ENCODE assay signal across 8 mouse cellular contexts in genomic region chr9:20972141-20972992, GRCm38 (mm10). TPM values are rescaled to one million over a fixed set of nuclear protein-coding genes. Genes with fewer than 3 reads are reported as not detected.
A peak's percentile ranks its signal among the peaks of the same experiment; 100 is the strongest.
DNase-seq lines count a peak whose midpoint lies in the region; ATAC-seq and TF ChIP-seq lines count a peak whose summit lies in the region.

No protein-coding gene starts in this region.

- TF ChIP-seq CTCF in cortical plate, adult 2 months (IDR thresholded peaks at IDR 0.05; ENCODE audit: extremely low read depth, insufficient read depth, low read length): no peak
- no peak for TF ChIP-seq CTCF in small intestine, adult 2 months (IDR thresholded peaks at IDR 0.05; ENCODE audit: extremely low read depth, insufficient read length, insufficient replicate concordance, low read depth, low read length)

- DNase-seq in R1 (ENCODE audit: low read depth, low spot score): peak; percentile 57
- DNase-seq in gastrocnemius, adult 18-20 months (ENCODE audit: low spot score): peak; percentile 54
- DNase-seq in hindbrain, embryonic 14.5 days (ENCODE audit: low spot score): no peak
- peak; percentile 45 to 52 for DNase-seq in layer of hippocampus, postnatal 25 days (ENCODE audit: extremely low spot score in 1 of 2, low spot score in 1 of 2)
- peak; percentile 71 for DNase-seq in mesoderm, embryonic 11.5 days (ENCODE audit: low read depth, low spot score)
- DNase-seq in T-cell, adult 2 months (ENCODE audit: low spot score): no peak

- no peak overlapping the region for H3K4me3 ChIP-seq in cortical plate, adult 2 months (ENCODE audit: insufficient read depth, low read length)
- no peak overlapping the region for H3K4me3 ChIP-seq in hindbrain, embryonic 14.5 days (replicated peaks; ENCODE audit: low read length)
- H3K4me3 ChIP-seq in small intestine, adult 2 months (ENCODE audit: low read depth, low read length): peak overlapping the region; percentile 5; the same call in 1 of the 2 replicates

- peak overlapping the region; percentile 32 for H3K27ac ChIP-seq in cortical plate, adult 2 months (ENCODE audit: insufficient read depth, low read length)
- peak overlapping the region; percentile 6; the same call in 1 of the 2 replicates for H3K27ac ChIP-seq in hindbrain, embryonic 14.5 days
- H3K27ac ChIP-seq in small intestine, adult 2 months (ENCODE audit: insufficient read depth, low read depth, low read length): peak overlapping the region; percentile 51

- 0 out of 2 replicates have a peak overlapping the region, but pooled peaks have one; percentile 21 for H3K9ac ChIP-seq in hindbrain, embryonic 14.5 days

- peak overlapping the region; percentile 39 for H3K4me2 ChIP-seq in hindbrain, embryonic 14.5 days (replicated peaks)

- 37% methylated on average over 28 of the region's 28 CpGs for WGBS in hindbrain, embryonic 14.5 days
- 58% methylated on average over 28 of the region's 28 CpGs for WGBS in small intestine, adult 2 months

- no peaks in the 10 kb centered on the region for H3K9me3 ChIP-seq in hindbrain, embryonic 14.5 days (ENCODE audit: control insufficient read depth, low read length)

- peaks cover 9% of the 10 kb centered on the region; the same call in 1 of the 2 replicates for H3K36me3 ChIP-seq in hindbrain, embryonic 14.5 days (replicated peaks; ENCODE audit: control insufficient read depth, insufficient read depth)
- no peaks in the 10 kb centered on the region for H3K36me3 ChIP-seq in small intestine, adult 2 months (ENCODE audit: control insufficient read depth, insufficient read depth, low read length)

- no peaks in the 10 kb centered on the region for H3K27me3 ChIP-seq in hindbrain, embryonic 14.5 days (ENCODE audit: control insufficient read depth, insufficient read depth, low read length)
- H3K27me3 ChIP-seq in small intestine, adult 2 months (ENCODE audit: control insufficient read depth, insufficient read depth, low read length): no peaks in the 10 kb centered on the region

- 0 out of 2 replicates have a peak, but pooled peaks have one; percentile 7 for ATAC-seq in hindbrain, embryonic 14.5 days (ENCODE audit: low FRiP score)

- TF ChIP-seq POLR2A in cortical plate, adult 2 months (IDR thresholded peaks at IDR 0.05; ENCODE audit: extremely low read depth, insufficient read depth, low read length): no peak
- TF ChIP-seq POLR2A in small intestine, adult 2 months (IDR thresholded peaks at IDR 0.05; ENCODE audit: low read depth, low read length): no peak

- H3K4me1 ChIP-seq in cortical plate, adult 2 months (ENCODE audit: control insufficient read depth, insufficient read depth, low read length): no peaks in the 10 kb centered on the region
- peaks cover 22% of the 10 kb centered on the region; the same call in 1 of the 2 replicates for H3K4me1 ChIP-seq in hindbrain, embryonic 14.5 days (replicated peaks; ENCODE audit: control insufficient read depth, insufficient read depth, low read length)
- H3K4me1 ChIP-seq in small intestine, adult 2 months (ENCODE audit: control insufficient read depth, insufficient read depth, insufficient read length, low read length): peaks cover 10% of the 10 kb centered on the region

RNA-seq across cellular contexts. Expression of gene S1pr2, which starts 4.2 kb away (rescaled TPM):
- polyA plus RNA-seq in cortical plate, adult 2 months (2012; rRNA removed): 1.4 and 1.5 TPM in 2 replicates
- total RNA-seq in gastrocnemius, adult 18-20 months (2021): 1 to 10 TPM in 1 of 2 experiments, under 1 TPM in 1; 0.68 to 1.9 TPM
- polyA plus RNA-seq in hindbrain, embryonic 14.5 days (2014; fragmentation: Nextera tagmentation; extraction: Ambion mirVana): 8.6 and 8.8 TPM in 2 replicates
- 1 to 10 TPM; 2.5 to 3.6 TPM for total RNA-seq in layer of hippocampus, postnatal 25 days (2021)
- 2.5 and 2.9 TPM in 2 replicates for polyA plus RNA-seq in small intestine, adult 2 months (2012; rRNA removed)

RNA-seq across cellular contexts. Expression of gene Dnmt1, which starts 12.7 kb away (rescaled TPM):
- polyA plus RNA-seq in cortical plate, adult 2 months (2012; rRNA removed): 31.7 and 31.9 TPM in 2 replicates
- total RNA-seq in gastrocnemius, adult 18-20 months (2021): 1 to 10 TPM; 6.0 to 6.7 TPM
- polyA plus RNA-seq in hindbrain, embryonic 14.5 days (2014; fragmentation: Nextera tagmentation; extraction: Ambion mirVana): 37.8 and 41.1 TPM in 2 replicates
- 10 to 100 TPM; 34.6 to 36.3 TPM for total RNA-seq in layer of hippocampus, postnatal 25 days (2021)
- polyA plus RNA-seq in small intestine, adult 2 months (2012; rRNA removed): 10.4 and 21.7 TPM in 2 replicates

RNA-seq across cellular contexts. Expression of gene Mrpl4, which starts 30.2 kb away (rescaled TPM):
- polyA plus RNA-seq in cortical plate, adult 2 months (2012; rRNA removed): 108 and 109 TPM in 2 replicates
- total RNA-seq in gastrocnemius, adult 18-20 months (2021): 10 to 100 TPM; 57.9 to 58.8 TPM
- 97.3 and 102 TPM in 2 replicates for polyA plus RNA-seq in hindbrain, embryonic 14.5 days (2014; fragmentation: Nextera tagmentation; extraction: Ambion mirVana)
- total RNA-seq in layer of hippocampus, postnatal 25 days (2021): 10 to 100 TPM; 60.1 to 62.4 TPM
- 81.8 and 143 TPM in 2 replicates for polyA plus RNA-seq in small intestine, adult 2 months (2012; rRNA removed)

RNA-seq across cellular contexts. Expression of gene Icam1, which starts 43.4 kb away (rescaled TPM):
- 2.8 and 3.6 TPM in 2 replicates for polyA plus RNA-seq in cortical plate, adult 2 months (2012; rRNA removed)
- total RNA-seq in gastrocnemius, adult 18-20 months (2021): 1 to 10 TPM; 1.6 to 3.0 TPM
- polyA plus RNA-seq in hindbrain, embryonic 14.5 days (2014; fragmentation: Nextera tagmentation; extraction: Ambion mirVana): 3.6 and 3.8 TPM in 2 replicates
- total RNA-seq in layer of hippocampus, postnatal 25 days (2021): 1 to 10 TPM; 2.1 to 2.7 TPM
- polyA plus RNA-seq in small intestine, adult 2 months (2012; rRNA removed): 6.8 and 9.4 TPM in 2 replicates

RNA-seq across cellular contexts. Expression of gene Icam4, which starts 56.8 kb away (rescaled TPM):
- polyA plus RNA-seq in cortical plate, adult 2 months (2012; rRNA removed): 1.7 and 2.3 TPM in 2 replicates
- total RNA-seq in gastrocnemius, adult 18-20 months (2021): 1 to 10 TPM; 1.4 to 2.8 TPM
- polyA plus RNA-seq in hindbrain, embryonic 14.5 days (2014; fragmentation: Nextera tagmentation; extraction: Ambion mirVana): 0.31 TPM in 1 of 2 replicates, not detected in the other
- under 1 TPM; 0.84 to 0.87 TPM for total RNA-seq in layer of hippocampus, postnatal 25 days (2021)
- polyA plus RNA-seq in small intestine, adult 2 months (2012; rRNA removed): 0.32 and 0.37 TPM in 2 replicates

Comparison
In these comparisons a context has a peak if more than half of its experiments do, and no peak if none do; other contexts are left out.
1. DNase-seq: peak in R1 (single experiment), gastrocnemius, adult 18-20 months (single experiment), layer of hippocampus, postnatal 25 days (2 of 2) and mesoderm, embryonic 11.5 days (single experiment); none in hindbrain, embryonic 14.5 days (single experiment) and T-cell, adult 2 months (single experiment).
2. Peak in every context shown above with its lines, with median percentiles within 50 percentile points of each other: H3K27ac ChIP-seq.